Mouse (Mus musculus): ENCODE results near the gene Klk1. TPM values are rescaled to one million over a fixed set of nuclear protein-coding genes. Genes with fewer than 3 reads are reported as not detected.
A peak's percentile ranks its signal among the peaks of the same experiment; 100 is the strongest.
"Not testable (repeated sequence)": the region's sequence is repeated elsewhere in the genome, so short reads cannot be mapped to it uniquely, and the experiment has no call there.

The Klk1 gene
- polyA plus RNA-seq (2014; fragmentation: Nextera tagmentation; extraction: Ambion mirVana): 0.71 and 2.0 TPM in 2 replicates

DNA sequence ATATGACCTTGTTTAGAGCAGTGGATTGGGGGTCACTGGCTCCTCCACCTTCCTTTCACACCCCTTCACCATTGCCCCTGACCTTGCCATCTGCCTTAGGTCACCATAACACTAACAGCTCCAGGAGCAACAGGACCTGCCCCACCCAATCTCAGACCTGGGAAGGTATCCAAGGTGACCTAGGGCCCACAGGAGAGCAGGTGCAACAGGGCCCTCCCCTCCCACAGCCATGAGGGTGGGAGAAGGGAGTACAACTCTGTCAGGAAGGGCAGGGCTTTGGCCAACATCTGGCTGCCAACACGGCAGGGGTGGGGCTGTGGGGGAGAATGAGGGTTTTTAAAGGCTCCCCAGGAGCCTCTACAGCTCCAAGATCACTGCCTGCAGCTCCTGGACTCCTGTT is at the start of gene Klk1:
TSS of gene Klk1 (plus strand) at position 285 of the 400 bp plus-strand sequence.
- Histone ChIP-seq H3K4me2 (replicated peaks; ENCODE audit: low read depth, low read length) (no peak within 1 kb of the TSS), H3K27ac (ENCODE audit: low read length) (no peak within 1 kb of the TSS), H3K4me1 (ENCODE audit: control insufficient read depth, insufficient read depth, low read length) (no peaks in the 10 kb centered on the region), H3K9ac (replicated peaks; ENCODE audit: low read depth, low read length) (no peak within 1 kb of the TSS), H3K27me3 (ENCODE audit: control insufficient read depth, insufficient read depth, low read length) (no peaks in the 10 kb centered on the region), H3K9me3 (ENCODE audit: control insufficient read depth, low read depth, low read length) (no peaks in the 10 kb centered on the region), H3K36me3 (ENCODE audit: control insufficient read depth, insufficient read depth, low read length) (no peaks in the 10 kb centered on the region), H3K4me3 (ENCODE audit: low read depth, low read length) (no peak within 1 kb of the TSS)
- WGBS: 14% methylated on average over 1 of the region's 1 CpGs
- no peak for ATAC-seq (ENCODE audit: insufficient number of reproducible peaks, insufficient read depth, low FRiP score, low read depth)

DNA sequence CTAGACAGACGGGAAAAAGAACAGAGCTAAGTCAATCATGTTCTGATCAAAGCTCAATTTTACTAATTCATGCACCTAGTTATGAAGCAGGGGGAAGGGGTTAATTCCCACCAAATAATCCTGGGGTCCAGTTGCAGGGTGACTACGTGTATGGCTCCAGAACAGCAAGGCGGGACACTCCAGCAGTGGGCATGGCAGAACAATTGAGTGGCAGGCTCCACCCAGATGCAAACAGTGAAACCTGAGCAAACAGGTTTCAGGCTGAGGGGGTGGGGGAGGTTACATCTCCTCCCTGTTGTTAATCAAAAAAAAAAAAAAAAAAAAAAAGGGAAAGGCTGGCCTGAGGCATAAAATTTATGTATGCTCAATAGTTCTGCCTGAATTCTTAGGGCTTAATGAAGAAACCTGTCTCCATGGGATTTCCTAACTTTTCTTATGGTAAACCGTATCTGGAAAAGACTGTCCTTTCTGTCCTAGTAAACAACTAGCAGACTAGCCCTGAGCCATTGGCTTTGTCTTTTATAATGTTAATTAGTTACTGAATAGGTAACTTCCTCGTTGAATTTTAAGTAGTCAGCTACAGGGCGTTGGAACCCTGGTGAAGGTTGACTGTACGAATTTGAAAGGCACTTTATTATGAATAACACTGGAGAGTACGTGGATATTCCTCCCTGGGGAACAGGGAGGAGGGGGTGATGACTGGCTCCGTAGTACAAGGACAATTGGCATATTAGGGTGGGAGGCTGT is 45.7 kb upstream of the Klk1 start:
- no peaks in the 10 kb centered on the region for H3K4me1 ChIP-seq (ENCODE audit: control insufficient read depth, insufficient read depth, low read length)
- no peak overlapping the region for H3K9ac ChIP-seq (replicated peaks; ENCODE audit: low read depth, low read length)
- H3K27ac ChIP-seq (ENCODE audit: low read length): no peak overlapping the region; the same call in 1 of the 2 replicates
- 60% methylated on average over 9 of the region's 9 CpGs for WGBS
- no peaks in the 10 kb centered on the region for H3K9me3 ChIP-seq (ENCODE audit: control insufficient read depth, low read depth, low read length)
- H3K4me2 ChIP-seq (replicated peaks; ENCODE audit: low read depth, low read length): no peak overlapping the region
- no peaks in the 10 kb centered on the region for H3K36me3 ChIP-seq (ENCODE audit: control insufficient read depth, insufficient read depth, low read length)
- no peaks in the 10 kb centered on the region for H3K27me3 ChIP-seq (ENCODE audit: control insufficient read depth, insufficient read depth, low read length)
- H3K4me3 ChIP-seq (ENCODE audit: low read depth, low read length): no peak overlapping the region
- no peak for ATAC-seq (ENCODE audit: insufficient number of reproducible peaks, insufficient read depth, low FRiP score, low read depth)

DNA sequence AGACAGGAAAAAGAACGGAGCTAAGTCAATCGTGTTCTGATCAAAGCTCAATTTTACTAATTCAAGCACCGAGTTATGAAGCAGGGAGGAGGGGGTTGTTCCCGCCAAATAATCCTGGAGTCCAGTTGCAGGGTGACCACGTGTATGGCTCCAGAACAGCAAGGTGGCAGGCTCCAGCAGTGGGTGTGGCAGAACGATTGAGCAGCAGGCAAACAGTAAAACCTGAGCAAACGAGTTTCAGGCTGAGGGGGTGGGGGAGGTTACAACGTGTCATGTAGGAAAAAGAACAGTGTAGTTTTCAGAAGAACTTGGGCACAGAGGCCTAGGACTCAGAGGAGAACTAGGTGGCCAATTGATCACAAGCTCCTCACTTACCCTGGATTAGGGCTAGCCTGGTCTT is 38.6 kb upstream of the Klk1 start:
- H3K9me3 ChIP-seq (ENCODE audit: control insufficient read depth, low read depth, low read length); H3K4me2 ChIP-seq (replicated peaks; ENCODE audit: low read depth, low read length); H3K27me3 ChIP-seq (ENCODE audit: control insufficient read depth, insufficient read depth, low read length); H3K36me3 ChIP-seq (ENCODE audit: control insufficient read depth, insufficient read depth, low read length); H3K9ac ChIP-seq (replicated peaks; ENCODE audit: low read depth, low read length); H3K27ac ChIP-seq (ENCODE audit: low read length); H3K4me1 ChIP-seq (ENCODE audit: control insufficient read depth, insufficient read depth, low read length); H3K4me3 ChIP-seq (ENCODE audit: low read depth, low read length): not testable (repeated sequence)
- WGBS: 54% methylated on average over 8 of the region's 8 CpGs
- peak; percentile 79 for ATAC-seq (ENCODE audit: insufficient number of reproducible peaks, insufficient read depth, low FRiP score, low read depth)

DNA sequence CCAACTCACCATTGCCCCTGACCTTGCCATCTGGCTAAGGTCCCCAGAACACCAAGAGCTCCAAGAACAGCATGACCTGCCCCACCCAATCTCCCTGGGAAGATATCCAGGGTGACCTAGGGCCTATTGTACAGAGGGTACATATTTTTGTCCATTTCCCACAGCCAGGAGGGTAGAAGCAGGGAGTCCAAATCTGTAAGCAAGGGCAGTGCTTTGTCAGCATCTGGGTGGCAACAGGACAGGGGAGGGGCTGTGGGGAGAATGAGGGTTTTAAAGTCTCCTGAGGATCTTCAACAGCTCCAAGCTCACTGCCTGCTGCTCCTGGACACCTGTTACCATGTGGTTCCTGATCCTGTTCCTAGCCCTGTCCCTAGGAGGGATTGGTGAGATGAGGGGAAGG is 37.2 kb upstream of the Klk1 start, which contains the start of gene Klk1b24:
TSS of gene Klk1b24 (plus strand) at position 301 of the 400 bp plus-strand sequence.
- H3K9ac ChIP-seq (replicated peaks; ENCODE audit: low read depth, low read length); H3K36me3 ChIP-seq (ENCODE audit: control insufficient read depth, insufficient read depth, low read length); ATAC-seq (ENCODE audit: insufficient number of reproducible peaks, insufficient read depth, low FRiP score, low read depth); H3K9me3 ChIP-seq (ENCODE audit: control insufficient read depth, low read depth, low read length); H3K4me3 ChIP-seq (ENCODE audit: low read depth, low read length); H3K27ac ChIP-seq (ENCODE audit: low read length); H3K27me3 ChIP-seq (ENCODE audit: control insufficient read depth, insufficient read depth, low read length); H3K4me1 ChIP-seq (ENCODE audit: control insufficient read depth, insufficient read depth, low read length); H3K4me2 ChIP-seq (replicated peaks; ENCODE audit: low read depth, low read length): not testable (repeated sequence)

DNA sequence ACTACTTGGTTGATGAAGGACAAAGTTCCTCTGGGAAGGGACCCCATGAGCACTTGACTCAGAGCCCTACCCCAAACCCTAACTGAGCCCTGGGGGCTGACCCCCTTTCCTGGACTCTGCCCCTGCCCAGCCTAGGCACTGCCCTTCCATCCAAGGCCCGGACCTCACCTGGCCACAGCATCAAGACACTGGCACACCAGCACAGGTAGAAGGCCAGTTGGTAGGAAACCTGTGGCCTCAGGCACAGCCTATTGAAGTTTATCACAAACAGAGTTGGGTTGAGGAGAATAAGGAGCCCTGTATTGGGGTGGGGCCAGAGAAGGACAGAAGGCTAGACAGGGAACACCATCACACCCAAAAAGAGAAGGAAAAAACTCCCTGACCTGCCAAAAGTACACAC is 31.7 kb upstream of the Klk1 start:
- not testable (repeated sequence) for H3K9me3 ChIP-seq (ENCODE audit: control insufficient read depth, low read depth, low read length); H3K27me3 ChIP-seq (ENCODE audit: control insufficient read depth, insufficient read depth, low read length); H3K27ac ChIP-seq (ENCODE audit: low read length); H3K4me1 ChIP-seq (ENCODE audit: control insufficient read depth, insufficient read depth, low read length); ATAC-seq (ENCODE audit: insufficient number of reproducible peaks, insufficient read depth, low FRiP score, low read depth); H3K36me3 ChIP-seq (ENCODE audit: control insufficient read depth, insufficient read depth, low read length); H3K4me2 ChIP-seq (replicated peaks; ENCODE audit: low read depth, low read length); H3K9ac ChIP-seq (replicated peaks; ENCODE audit: low read depth, low read length); H3K4me3 ChIP-seq (ENCODE audit: low read depth, low read length)
- WGBS: 75% methylated on average over 1 of the region's 1 CpGs

DNA sequence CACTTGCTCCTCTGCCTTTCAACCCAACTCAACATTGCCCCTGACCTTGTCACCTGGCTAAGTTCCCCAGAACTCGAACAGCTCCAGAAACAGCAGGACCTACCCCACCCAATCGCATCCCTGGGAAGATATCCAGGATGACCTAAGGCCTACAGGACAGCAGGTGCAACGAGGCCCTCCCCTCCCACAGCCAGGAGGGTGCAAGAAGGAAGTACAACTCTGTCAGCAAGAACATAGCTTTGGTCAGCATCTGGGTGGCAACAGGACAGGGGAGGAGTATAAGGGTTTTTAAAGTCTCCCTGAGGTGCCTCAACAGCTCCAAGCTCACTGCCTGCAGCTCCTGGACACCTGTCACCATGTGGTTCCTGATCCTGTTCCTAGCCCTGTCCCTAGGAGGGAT is 27.3 kb upstream of the Klk1 start, which contains the start of gene Klk1b3:
TSS of gene Klk1b3 (plus strand) at position 301 of the 400 bp plus-strand sequence.
- H3K27ac ChIP-seq (ENCODE audit: low read length): no peak within 1 kb of the TSS
- no peak within 1 kb of the TSS for H3K4me2 ChIP-seq (replicated peaks; ENCODE audit: low read depth, low read length)
- ATAC-seq (ENCODE audit: insufficient number of reproducible peaks, insufficient read depth, low FRiP score, low read depth): no peak
- no peaks in the 10 kb centered on the region for H3K9me3 ChIP-seq (ENCODE audit: control insufficient read depth, low read depth, low read length)
- no peak within 1 kb of the TSS for H3K4me3 ChIP-seq (ENCODE audit: low read depth, low read length)
- H3K27me3 ChIP-seq (ENCODE audit: control insufficient read depth, insufficient read depth, low read length): no peaks in the 10 kb centered on the region
- 72% methylated on average over 3 of the region's 3 CpGs for WGBS
- H3K36me3 ChIP-seq (ENCODE audit: control insufficient read depth, insufficient read depth, low read length): no peaks in the 10 kb centered on the region
- H3K4me1 ChIP-seq (ENCODE audit: control insufficient read depth, insufficient read depth, low read length): no peaks in the 10 kb centered on the region
- no peak within 1 kb of the TSS for H3K9ac ChIP-seq (replicated peaks; ENCODE audit: low read depth, low read length)

DNA sequence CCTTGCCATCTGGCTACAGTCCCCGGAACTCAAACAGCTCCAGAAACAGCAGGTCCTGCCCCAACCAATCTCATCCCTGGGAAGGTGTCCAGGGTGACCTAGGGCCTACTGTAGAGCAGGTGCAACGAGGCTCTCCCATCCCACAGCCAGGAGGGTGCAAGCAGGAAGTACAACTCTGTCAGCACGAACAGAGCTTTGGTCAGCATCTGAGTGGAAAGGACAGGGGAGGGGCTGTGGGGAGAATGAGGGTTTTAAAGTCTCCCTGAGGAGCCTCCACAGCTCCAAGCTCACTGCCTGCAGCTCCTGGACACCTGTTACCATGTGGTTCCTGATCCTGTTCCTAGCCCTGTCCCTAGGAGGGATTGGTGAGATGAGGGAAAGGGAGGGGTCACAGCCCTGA is 18.0 kb upstream of the Klk1 start, which contains the start of gene Klk1b4:
TSS of gene Klk1b4 (plus strand) at position 301 of the 400 bp plus-strand sequence.
- not testable (repeated sequence) for ATAC-seq (ENCODE audit: insufficient number of reproducible peaks, insufficient read depth, low FRiP score, low read depth); H3K36me3 ChIP-seq (ENCODE audit: control insufficient read depth, insufficient read depth, low read length)
- 32% methylated on average over 3 of the region's 3 CpGs for WGBS

DNA sequence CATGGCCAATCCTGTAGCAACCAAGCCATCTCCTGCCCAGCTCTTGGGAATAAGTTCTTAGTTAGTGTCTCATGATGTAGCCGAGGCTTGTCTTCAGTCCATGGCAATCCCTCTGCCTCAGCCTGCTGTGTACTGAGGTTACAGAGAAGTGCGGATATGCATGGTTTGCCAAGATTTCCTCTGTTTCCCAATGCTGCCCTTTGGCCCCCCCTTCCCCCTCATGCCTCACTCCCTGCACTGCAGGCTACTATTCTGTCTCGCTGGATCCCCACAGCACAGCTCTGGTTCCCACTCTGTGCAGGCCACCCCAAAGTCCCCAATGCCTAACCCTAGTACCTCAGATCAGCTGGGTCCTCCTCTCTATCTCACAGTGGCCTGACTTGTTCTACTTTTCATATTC is 16.9 kb upstream of the Klk1 start:
- no peak for ATAC-seq (ENCODE audit: insufficient number of reproducible peaks, insufficient read depth, low FRiP score, low read depth)
- WGBS: 69% methylated on average over 3 of the region's 3 CpGs
- Histone ChIP-seq H3K9me3 (ENCODE audit: control insufficient read depth, low read depth, low read length) (no peaks in the 10 kb centered on the region), H3K27me3 (ENCODE audit: control insufficient read depth, insufficient read depth, low read length) (no peaks in the 10 kb centered on the region), H3K9ac (replicated peaks; ENCODE audit: low read depth, low read length) (no peak overlapping the region), H3K27ac (ENCODE audit: low read length) (no peak overlapping the region), H3K4me1 (ENCODE audit: control insufficient read depth, insufficient read depth, low read length) (no peaks in the 10 kb centered on the region), H3K4me2 (replicated peaks; ENCODE audit: low read depth, low read length) (no peak overlapping the region), H3K36me3 (ENCODE audit: control insufficient read depth, insufficient read depth, low read length) (no peaks in the 10 kb centered on the region), H3K4me3 (ENCODE audit: low read depth, low read length) (no peak overlapping the region)

More for the DNA sequence above, 18.0 kb upstream of the Klk1 start, which contains the start of gene Klk1b4:
- not testable (repeated sequence) for H3K4me1 ChIP-seq (ENCODE audit: control insufficient read depth, insufficient read depth, low read length); H3K27me3 ChIP-seq (ENCODE audit: control insufficient read depth, insufficient read depth, low read length); H3K4me2 ChIP-seq (replicated peaks; ENCODE audit: low read depth, low read length); H3K9me3 ChIP-seq (ENCODE audit: control insufficient read depth, low read depth, low read length); H3K9ac ChIP-seq (replicated peaks; ENCODE audit: low read depth, low read length); H3K4me3 ChIP-seq (ENCODE audit: low read depth, low read length); H3K27ac ChIP-seq (ENCODE audit: low read length)

DNA sequence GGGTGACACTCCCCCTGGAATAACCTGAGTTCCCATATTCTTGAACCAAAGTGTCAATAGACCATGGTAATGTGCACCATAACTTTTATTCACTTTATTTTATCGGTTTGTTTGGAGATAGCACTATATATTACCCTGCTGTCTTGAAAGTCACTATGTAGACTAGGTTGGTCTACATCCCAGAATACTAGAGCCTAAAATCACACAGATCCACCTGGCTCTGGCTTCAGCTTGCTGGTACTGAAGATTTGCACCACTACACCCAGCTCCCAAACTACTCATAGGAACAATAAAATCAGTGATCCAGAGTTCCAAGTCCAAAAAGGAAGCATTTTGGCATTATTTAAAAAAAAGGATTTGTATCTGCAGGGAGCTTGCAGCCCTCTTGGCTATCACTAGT is 9.5 kb upstream of the Klk1 start, which contains the start of gene Klk1b5:
TSS of gene Klk1b5 (plus strand) at position 301 of the 400 bp plus-strand sequence.
- no peak for ATAC-seq (ENCODE audit: insufficient number of reproducible peaks, insufficient read depth, low FRiP score, low read depth)

More for the DNA sequence above, 9.5 kb upstream of the Klk1 start, which contains the start of gene Klk1b5:
- no peaks in the 10 kb centered on the region for H3K9me3 ChIP-seq (ENCODE audit: control insufficient read depth, low read depth, low read length)
- no peak within 1 kb of the TSS for H3K9ac ChIP-seq (replicated peaks; ENCODE audit: low read depth, low read length)
- WGBS: 77% methylated on average over 1 of the region's 1 CpGs
- H3K27ac ChIP-seq (ENCODE audit: low read length): no peak within 1 kb of the TSS
- H3K36me3 ChIP-seq (ENCODE audit: control insufficient read depth, insufficient read depth, low read length): no peaks in the 10 kb centered on the region
- no peaks in the 10 kb centered on the region for H3K4me1 ChIP-seq (ENCODE audit: control insufficient read depth, insufficient read depth, low read length)
- H3K27me3 ChIP-seq (ENCODE audit: control insufficient read depth, insufficient read depth, low read length): no peaks in the 10 kb centered on the region
- no peak within 1 kb of the TSS for H3K4me3 ChIP-seq (ENCODE audit: low read depth, low read length)
- H3K4me2 ChIP-seq (replicated peaks; ENCODE audit: low read depth, low read length): no peak within 1 kb of the TSS
